Mouse (Mus musculus): ENCODE measurements at regions not wholly inside any gene's neighbourhood (a gene's known extent, or its start where the extent isn't known, plus 50 kb on each side); places are given as distances from the start of the nearest gene placed in this dataset.
"Not testable (repeated sequence)": the region's sequence is repeated elsewhere in the genome, so short reads cannot be mapped to it uniquely, and the experiment has no call there.

- H3K27me3 ChIP-seq; H3K27ac ChIP-seq; H3K9me3 ChIP-seq; H3K9ac ChIP-seq; H3K36me3 ChIP-seq; ATAC-seq (ENCODE audit: borderline replicate concordance, extremely low read depth, low FRiP score, low TSS enrichment); H3K4me1 ChIP-seq; H3K4me2 ChIP-seq; H3K4me3 ChIP-seq: not testable (repeated sequence)
- no CpG with 5 or more reads among the region's 1 CpGs for WGBS
Measured at GRCm38 (mm10) chr14:52769450-52769849, 273.9 kb upstream of the Olfr1507 start.

DNA sequence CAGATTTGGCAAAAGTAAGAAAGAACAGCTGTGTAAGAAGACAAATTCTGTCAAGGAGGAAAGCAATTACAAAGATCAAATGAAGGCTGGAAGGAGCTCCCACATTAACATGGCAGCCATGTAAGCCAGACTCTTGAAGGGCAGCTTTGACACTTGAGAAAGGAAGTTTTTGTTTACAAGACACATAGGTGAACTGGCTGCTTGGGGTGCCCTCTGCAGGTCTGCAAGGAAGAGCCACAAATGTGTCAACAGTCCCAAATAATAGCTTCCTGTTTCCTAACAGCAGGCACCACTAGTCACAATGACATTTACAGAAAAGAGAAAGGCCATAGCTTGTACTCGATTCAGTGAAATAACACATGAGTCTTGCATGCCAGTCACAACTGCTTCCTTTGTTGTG is 256.6 kb upstream of the Olfr1507 start:
- not testable (repeated sequence) for H3K4me1 ChIP-seq; H3K27me3 ChIP-seq; H3K9me3 ChIP-seq; ATAC-seq (ENCODE audit: borderline replicate concordance, extremely low read depth, low FRiP score, low TSS enrichment); H3K27ac ChIP-seq; H3K4me2 ChIP-seq; H3K9ac ChIP-seq; H3K4me3 ChIP-seq; H3K36me3 ChIP-seq
- WGBS, result 63% methylated on average over 1 of the region's 1 CpGs

GRCm38 (mm10) chr14:52726680-52727079 is 231.1 kb upstream of the Olfr1507 start:
- not testable (repeated sequence) for H3K36me3 ChIP-seq; ATAC-seq (ENCODE audit: borderline replicate concordance, extremely low read depth, low FRiP score, low TSS enrichment); H3K4me3 ChIP-seq; H3K9ac ChIP-seq; H3K9me3 ChIP-seq; H3K4me2 ChIP-seq; H3K27me3 ChIP-seq; H3K27ac ChIP-seq; H3K4me1 ChIP-seq
- WGBS, result 39% methylated on average over 2 of the region's 3 CpGs

DNA sequence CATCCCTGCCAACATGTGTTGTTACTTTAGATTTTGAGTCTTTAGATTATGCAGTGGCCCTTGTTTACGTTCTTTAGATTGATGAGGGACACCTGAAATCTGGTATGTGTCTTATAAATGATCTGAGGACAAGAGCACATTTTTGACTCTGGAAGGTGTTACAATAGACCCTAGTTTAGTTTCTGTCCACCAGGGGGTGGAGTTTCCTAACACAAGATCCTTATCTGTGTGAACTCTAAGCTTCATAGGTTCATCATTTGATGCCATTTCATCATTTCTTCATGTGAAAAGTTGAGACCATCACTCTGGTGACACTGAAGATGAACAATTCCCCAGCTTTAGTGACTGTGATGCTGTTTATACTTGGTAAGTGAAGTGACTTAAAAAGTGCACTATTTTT is 229.4 kb upstream of the Olfr1507 start:
- ATAC-seq (ENCODE audit: borderline replicate concordance, extremely low read depth, low FRiP score, low TSS enrichment); H3K4me1 ChIP-seq; H3K4me3 ChIP-seq; H3K9me3 ChIP-seq; H3K4me2 ChIP-seq; H3K36me3 ChIP-seq; H3K27me3 ChIP-seq; H3K9ac ChIP-seq; H3K27ac ChIP-seq: not testable (repeated sequence)
- 88% methylated on average over 1 of the region's 1 CpGs for WGBS

DNA sequence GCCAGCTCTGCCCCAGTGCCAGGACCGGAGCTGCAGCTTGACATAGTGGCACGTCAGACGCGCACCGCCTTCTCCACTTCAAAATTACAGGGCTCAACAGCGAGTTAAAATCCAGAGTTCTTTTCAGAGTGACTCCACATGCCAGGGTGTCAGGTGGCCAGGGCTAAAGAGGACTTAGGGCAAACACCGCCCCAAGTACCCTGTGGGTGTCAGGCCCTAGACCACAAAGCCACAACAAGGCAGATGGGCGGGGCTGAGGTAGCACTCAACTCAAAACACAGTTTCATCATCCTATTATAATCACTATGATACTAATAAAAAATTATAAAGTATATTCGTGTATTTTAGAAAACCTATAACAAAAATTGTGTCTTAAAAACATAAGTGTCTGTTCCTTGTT is 225.1 kb upstream of the Olfr1507 start:
- H3K4me3 ChIP-seq, result no peak overlapping the region
- whole genome bisulfite sequencing, result 82% methylated on average over 9 of the region's 9 CpGs
- no peaks in the 10 kb centered on the region for H3K9me3 ChIP-seq

DNA sequence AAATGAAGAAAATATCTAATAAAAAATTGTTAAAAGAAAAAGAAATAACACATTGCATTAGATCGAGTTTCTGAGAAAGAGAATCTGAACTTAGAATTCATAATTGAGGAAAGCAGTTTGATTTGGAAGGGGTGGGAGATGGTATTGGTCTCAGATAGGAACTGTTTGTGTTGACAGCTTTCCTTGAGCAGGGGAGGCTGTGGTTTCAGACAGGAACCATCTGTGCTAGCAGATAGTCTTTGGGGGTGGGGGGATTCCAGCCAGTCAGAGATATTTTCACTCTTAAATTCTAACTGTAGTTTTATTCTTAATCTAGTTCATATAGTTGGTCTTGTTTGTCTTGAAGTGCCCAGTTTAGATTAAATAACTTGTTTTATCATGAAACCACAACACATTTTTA is 205.3 kb upstream of the Olfr1507 start:
- not testable (repeated sequence) for H3K4me2 ChIP-seq; H3K9me3 ChIP-seq; H3K27me3 ChIP-seq; H3K4me1 ChIP-seq; H3K9ac ChIP-seq; H3K36me3 ChIP-seq; H3K27ac ChIP-seq; H3K4me3 ChIP-seq; ATAC-seq (ENCODE audit: borderline replicate concordance, extremely low read depth, low FRiP score, low TSS enrichment)
- WGBS, result 81% methylated on average over 1 of the region's 1 CpGs

More for the DNA sequence above, 225.1 kb upstream of the Olfr1507 start:
- Histone ChIP-seq H3K36me3 (no peaks in the 10 kb centered on the region), H3K9ac (no peak overlapping the region), H3K27ac (no peak overlapping the region), H3K4me2 (no peak overlapping the region), H3K27me3 (no peaks in the 10 kb centered on the region), H3K4me1 (no peaks in the 10 kb centered on the region)
- ATAC-seq (ENCODE audit: borderline replicate concordance, extremely low read depth, low FRiP score, low TSS enrichment), result no peak

GRCm38 (mm10) chr14:52683636-52684035 is 188.1 kb upstream of the Olfr1507 start:
- not testable (repeated sequence) for H3K36me3 ChIP-seq; H3K4me1 ChIP-seq; H3K4me3 ChIP-seq; ATAC-seq (ENCODE audit: borderline replicate concordance, extremely low read depth, low FRiP score, low TSS enrichment); H3K27ac ChIP-seq; H3K9me3 ChIP-seq; H3K9ac ChIP-seq; H3K4me2 ChIP-seq; H3K27me3 ChIP-seq
- no CpG with 5 or more reads among the region's 1 CpGs for WGBS

- ATAC-seq (ENCODE audit: borderline replicate concordance, extremely low read depth, low FRiP score, low TSS enrichment), result no peak
Measured at GRCm38 (mm10) chr14:52654355-52654754, 158.8 kb upstream of the Olfr1507 start.

DNA sequence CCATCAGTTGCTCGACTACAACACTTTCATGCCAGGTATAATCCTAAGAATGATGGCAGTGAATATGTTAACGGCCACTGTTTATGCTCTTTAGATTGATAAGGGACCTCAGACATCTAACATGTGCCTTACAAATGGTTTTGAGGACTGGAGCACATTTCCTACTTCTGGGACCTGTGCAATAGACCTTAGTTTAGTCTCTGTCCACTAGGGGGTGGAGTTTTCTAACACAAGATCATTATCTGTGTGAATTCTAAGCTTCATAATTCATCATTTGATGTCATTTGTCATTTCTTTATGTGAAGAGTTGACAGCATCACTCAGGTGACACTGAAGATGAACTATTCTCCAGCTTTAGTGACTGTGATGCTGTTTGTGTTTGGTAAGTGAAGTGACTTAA is 142.6 kb upstream of the Olfr1507 start:
- Histone ChIP-seq H3K9ac (no peak overlapping the region), H3K36me3 (no peaks in the 10 kb centered on the region), H3K9me3 (no peaks in the 10 kb centered on the region), H3K27ac (no peak overlapping the region), H3K4me2 (no peak overlapping the region), H3K4me3 (no peak overlapping the region), H3K27me3 (no peaks in the 10 kb centered on the region), H3K4me1 (no peaks in the 10 kb centered on the region)
- no peak for ATAC-seq (ENCODE audit: borderline replicate concordance, extremely low read depth, low FRiP score, low TSS enrichment)
- 52% methylated on average over 2 of the region's 2 CpGs for WGBS

More at GRCm38 (mm10) chr14:52654355-52654754, 158.8 kb upstream of the Olfr1507 start:
- Histone ChIP-seq H3K4me1 (no peaks in the 10 kb centered on the region), H3K4me2 (no peak overlapping the region), H3K9ac (no peak overlapping the region), H3K27ac (no peak overlapping the region), H3K27me3 (no peaks in the 10 kb centered on the region), H3K9me3 (no peaks in the 10 kb centered on the region), H3K4me3 (no peak overlapping the region), H3K36me3 (no peaks in the 10 kb centered on the region)
- 49% methylated on average over 6 of the region's 6 CpGs for WGBS

DNA sequence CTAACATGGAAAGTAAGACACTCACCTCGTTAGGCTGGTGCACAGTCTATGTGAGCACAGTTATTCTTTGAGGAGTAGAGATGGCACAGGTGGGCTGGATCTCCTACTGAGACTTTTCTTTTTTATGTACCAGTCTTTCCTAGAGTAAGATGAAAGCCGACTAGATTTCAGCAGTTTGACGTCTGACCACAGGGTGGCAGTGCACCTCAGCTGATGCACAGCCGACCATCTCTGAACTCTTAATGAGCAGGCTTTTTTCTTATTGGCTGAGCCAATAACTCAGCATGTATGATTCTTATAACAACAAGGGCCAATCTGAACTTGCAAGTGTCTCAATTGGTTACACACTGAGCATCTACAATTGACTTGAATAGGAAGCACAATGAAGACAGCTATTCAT is 126.6 kb upstream of the Olfr1507 start:
- no peak overlapping the region for H3K4me2 ChIP-seq
- H3K27me3 ChIP-seq, result no peaks in the 10 kb centered on the region
- H3K4me1 ChIP-seq, result no peaks in the 10 kb centered on the region
- H3K36me3 ChIP-seq, result no peaks in the 10 kb centered on the region
- WGBS, result 23% methylated on average over 4 of the region's 4 CpGs
- no peak overlapping the region for H3K27ac ChIP-seq
- no peak overlapping the region for H3K4me3 ChIP-seq
- H3K9ac ChIP-seq, result no peak overlapping the region
- no peak for ATAC-seq (ENCODE audit: borderline replicate concordance, extremely low read depth, low FRiP score, low TSS enrichment)
- no peaks in the 10 kb centered on the region for H3K9me3 ChIP-seq

DNA sequence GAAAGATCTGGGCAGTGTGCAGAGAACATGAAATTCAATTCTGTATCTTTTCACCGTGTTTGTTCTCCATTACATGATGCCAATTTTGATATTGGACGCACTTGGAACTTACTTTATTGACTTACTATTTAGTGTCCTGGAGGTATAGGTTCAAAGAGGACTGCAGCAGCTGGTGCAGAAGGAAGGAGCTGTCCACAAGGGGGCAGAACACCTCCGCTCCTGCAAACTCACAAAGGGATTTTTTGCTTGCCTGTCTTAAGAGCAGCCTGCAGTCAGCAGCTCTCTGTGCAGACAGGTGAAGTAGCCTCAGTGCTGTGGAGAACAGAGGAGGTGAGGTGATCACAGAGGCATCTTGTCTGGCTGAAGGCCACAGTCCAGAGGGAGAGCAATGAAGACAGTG is 84.8 kb upstream of the Olfr1507 start:
- no peak for ATAC-seq (ENCODE audit: borderline replicate concordance, extremely low read depth, low FRiP score, low TSS enrichment)
- Histone ChIP-seq H3K4me3 (no peak overlapping the region), H3K27ac (no peak overlapping the region), H3K4me1 (no peaks in the 10 kb centered on the region), H3K4me2 (no peak overlapping the region), H3K36me3 (no peaks in the 10 kb centered on the region), H3K9me3 (no peaks in the 10 kb centered on the region), H3K27me3 (no peaks in the 10 kb centered on the region), H3K9ac (no peak overlapping the region)
- WGBS, result 39% methylated on average over 3 of the region's 3 CpGs

GRCm38 (mm10) chr14:52566920-52567319 is 71.4 kb upstream of the Olfr1507 start:
- H3K9ac ChIP-seq, result no peak overlapping the region
- no peak overlapping the region for H3K27ac ChIP-seq
- ATAC-seq (ENCODE audit: borderline replicate concordance, extremely low read depth, low FRiP score, low TSS enrichment), result no peak
- H3K4me2 ChIP-seq, result no peak overlapping the region
- no peaks in the 10 kb centered on the region for H3K36me3 ChIP-seq
- H3K4me1 ChIP-seq, result no peaks in the 10 kb centered on the region
- no peak overlapping the region for H3K4me3 ChIP-seq
- 73% methylated on average over 5 of the region's 5 CpGs for WGBS
- H3K27me3 ChIP-seq, result no peaks in the 10 kb centered on the region
- no peaks in the 10 kb centered on the region; the same call in 1 of the 2 replicates for H3K9me3 ChIP-seq

- Histone ChIP-seq H3K27me3 (no peaks in the 10 kb centered on the region), H3K27ac (no peak overlapping the region), H3K4me1 (no peaks in the 10 kb centered on the region), H3K4me3 (no peak overlapping the region), H3K9ac (no peak overlapping the region), H3K36me3 (no peaks in the 10 kb centered on the region), H3K9me3 (no peaks in the 10 kb centered on the region; the same call in 1 of the 2 replicates), H3K4me2 (no peak overlapping the region)
- 51% methylated on average over 4 of the region's 4 CpGs for WGBS
- no peak for ATAC-seq (ENCODE audit: borderline replicate concordance, extremely low read depth, low FRiP score, low TSS enrichment)
Measured at GRCm38 (mm10) chr14:52565606-52566005, 70.1 kb upstream of the Olfr1507 start.

Data from lung, embryonic 15.5 days (tissue).